Mouse (Mus musculus) bone marrow macrophage, adult 2 months (primary cell): Measurements from ENCODE around the gene Akap2. TPM values are rescaled to one million over a fixed set of nuclear protein-coding genes. Genes with fewer than 3 reads are reported as not detected.

Experiments used
- H3K27ac ChIP-seq: 2 replicates; pipeline ENCODE4 v1.5.1; 2012; ENCODE audit warnings: low read depth, low read length; ENCODE audit not compliant: insufficient read depth
- H3K4me1 ChIP-seq: 2 replicates; pipeline ENCODE4 v1.6.1; 2012; ENCODE audit warnings: low read length; ENCODE audit not compliant: control insufficient read depth, insufficient read depth
- H3K4me3 ChIP-seq: 2 replicates; pipeline ENCODE4 v1.5.1; 2012; ENCODE audit warnings: mild to moderate bottlenecking, low read length, moderate library complexity; ENCODE audit not compliant: insufficient read depth
- CTCF ChIP-seq: IDR thresholded peaks from 2 replicates; pipeline ENCODE4 v1.5.1; 2012; ENCODE audit warnings: low read depth, mild to moderate bottlenecking, low read length, moderate library complexity
- POLR2A ChIP-seq: IDR thresholded peaks from 2 replicates; pipeline ENCODE4 v1.6.1; 2012; ENCODE audit warnings: mild to moderate bottlenecking, low read depth, low read length, borderline replicate concordance
- polyA plus RNA-seq: library from polyadenylated mRNA; stranded (reverse); fragments of >200 nt; gene quantifications from 2 replicates; pipeline ENCODE4 v1.2.4, GENCODE M21; 2012; ENCODE audit not compliant: missing spikeins, insufficient read depth, insufficient read length

Akap2 gene
- polyA plus RNA-seq, 1 experiment, result 1.3 TPM

- H3K4me3 ChIP-seq, result no peak overlapping the region
- H3K27ac ChIP-seq, result no peak overlapping the region
- no peak for TF ChIP-seq POLR2A
- TF ChIP-seq CTCF, result no peak
- H3K4me1 ChIP-seq, result no peaks in the 10 kb centered on the region
Observed at GRCm38 (mm10) chr4:57728611-57729183, 11.2 kb downstream of the Akap2 start.

GRCm38 (mm10) chr4:57730047-57730446 lies 12.6 kb downstream of the Akap2 start:
- Histone ChIP-seq H3K27ac (no peak overlapping the region), H3K4me3 (no peak overlapping the region), H3K4me1 (no peaks in the 10 kb centered on the region)
- TF ChIP-seq CTCF (no peak), POLR2A (no peak)

GRCm38 (mm10) chr4:57730801-57731598 lies 13.5 kb downstream of the Akap2 start:
- Histone ChIP-seq H3K4me3 (no peak overlapping the region), H3K27ac (no peak overlapping the region), H3K4me1 (no peaks in the 10 kb centered on the region)
- TF ChIP-seq CTCF (no peak), POLR2A (no peak)

- no peaks in the 10 kb centered on the region for H3K4me1 ChIP-seq
- TF ChIP-seq CTCF (no peak), POLR2A (no peak)
- H3K27ac ChIP-seq, result no peak overlapping the region
- H3K4me3 ChIP-seq, result no peak overlapping the region
Observed at GRCm38 (mm10) chr4:57732351-57732750, 14.9 kb downstream of the Akap2 start.

- Histone ChIP-seq H3K4me3 (no peak overlapping the region), H3K27ac (no peak overlapping the region), H3K4me1 (no peaks in the 10 kb centered on the region)
- TF ChIP-seq CTCF (no peak), POLR2A (no peak)
Observed at GRCm38 (mm10) chr4:57733445-57733844, 16.0 kb downstream of the Akap2 start.

GRCm38 (mm10) chr4:57735426-57735825 lies 18.0 kb downstream of the Akap2 start:
- TF ChIP-seq CTCF (no peak), POLR2A (no peak)
- H3K27ac ChIP-seq, result no peak overlapping the region
- H3K4me1 ChIP-seq, result no peaks in the 10 kb centered on the region
- H3K4me3 ChIP-seq, result no peak overlapping the region

GRCm38 (mm10) chr4:57738856-57739552 lies 21.5 kb downstream of the Akap2 start:
- Histone ChIP-seq H3K4me3 (no peak overlapping the region), H3K27ac (no peak overlapping the region), H3K4me1 (no peaks in the 10 kb centered on the region)
- TF ChIP-seq POLR2A (no peak), CTCF (no peak)

GRCm38 (mm10) chr4:57743325-57743929 lies 26.0 kb downstream of the Akap2 start:
- Histone ChIP-seq H3K4me3 (no peak overlapping the region), H3K4me1 (no peaks in the 10 kb centered on the region), H3K27ac (no peak overlapping the region)
- TF ChIP-seq POLR2A (no peak), CTCF (no peak)

GRCm38 (mm10) chr4:57750651-57751050 lies 33.2 kb downstream of the Akap2 start:
- Histone ChIP-seq H3K27ac (no peak overlapping the region), H3K4me3 (no peak overlapping the region), H3K4me1 (no peaks in the 10 kb centered on the region)
- no peak for TF ChIP-seq POLR2A
- TF ChIP-seq CTCF, result no peak

GRCm38 (mm10) chr4:57751054-57751453 lies 33.6 kb downstream of the Akap2 start:
- no peak overlapping the region for H3K27ac ChIP-seq
- no peaks in the 10 kb centered on the region for H3K4me1 ChIP-seq
- no peak for TF ChIP-seq CTCF
- TF ChIP-seq POLR2A, result no peak
- no peak overlapping the region for H3K4me3 ChIP-seq
